Mouse (Mus musculus) megakaryocyte, embryonic 14.5 days (primary cell): ENCODE data around the gene Etnppl.

Experiments
- FLI1 ChIP-seq: IDR thresholded peaks from 2 replicates; pipeline ENCODE4 v1.6.1; 2012; ENCODE audit warnings: low read length, inconsistent platforms, mixed read lengths
- GATA1 ChIP-seq: IDR thresholded peaks from 3 replicates; pipeline ENCODE4 v1.6.1; 2012; ENCODE audit warnings: mixed read lengths, low read length, inconsistent platforms, borderline replicate concordance

DNA sequence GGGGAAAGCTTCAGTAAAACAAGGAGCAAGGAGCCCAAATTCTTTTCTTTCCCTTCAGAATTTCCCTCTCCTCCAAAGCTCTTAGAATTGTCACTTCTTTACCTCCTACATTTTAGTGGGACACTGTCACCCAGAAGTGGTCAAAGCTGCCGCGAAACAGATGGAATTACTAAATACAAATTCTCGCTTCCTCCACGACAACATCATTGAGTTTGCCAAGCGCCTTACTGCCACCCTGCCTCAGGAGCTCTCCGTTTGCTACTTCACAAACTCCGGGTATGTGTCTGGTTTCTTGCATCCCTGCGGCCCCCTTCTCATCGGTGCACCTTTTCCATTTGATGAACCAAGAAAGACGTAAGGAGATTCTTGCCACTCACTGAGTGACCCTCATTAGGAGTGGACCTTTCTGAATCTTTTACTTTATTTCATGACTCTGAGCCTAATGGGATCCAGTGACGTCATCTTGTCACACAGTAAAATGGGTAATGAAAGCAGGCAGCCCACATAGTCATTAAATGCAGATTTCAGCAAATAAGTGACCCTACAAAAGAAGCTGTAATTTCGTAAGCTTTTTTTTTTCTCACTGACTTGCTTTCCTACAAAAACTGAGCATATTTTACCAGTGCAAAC lies 3.4 kb downstream of the Etnppl start:
- no peak for TF ChIP-seq GATA1
- no peak for TF ChIP-seq FLI1
